Comparison of ENCODE assay signal across 8 mouse cellular contexts in the genomic region with DNA sequence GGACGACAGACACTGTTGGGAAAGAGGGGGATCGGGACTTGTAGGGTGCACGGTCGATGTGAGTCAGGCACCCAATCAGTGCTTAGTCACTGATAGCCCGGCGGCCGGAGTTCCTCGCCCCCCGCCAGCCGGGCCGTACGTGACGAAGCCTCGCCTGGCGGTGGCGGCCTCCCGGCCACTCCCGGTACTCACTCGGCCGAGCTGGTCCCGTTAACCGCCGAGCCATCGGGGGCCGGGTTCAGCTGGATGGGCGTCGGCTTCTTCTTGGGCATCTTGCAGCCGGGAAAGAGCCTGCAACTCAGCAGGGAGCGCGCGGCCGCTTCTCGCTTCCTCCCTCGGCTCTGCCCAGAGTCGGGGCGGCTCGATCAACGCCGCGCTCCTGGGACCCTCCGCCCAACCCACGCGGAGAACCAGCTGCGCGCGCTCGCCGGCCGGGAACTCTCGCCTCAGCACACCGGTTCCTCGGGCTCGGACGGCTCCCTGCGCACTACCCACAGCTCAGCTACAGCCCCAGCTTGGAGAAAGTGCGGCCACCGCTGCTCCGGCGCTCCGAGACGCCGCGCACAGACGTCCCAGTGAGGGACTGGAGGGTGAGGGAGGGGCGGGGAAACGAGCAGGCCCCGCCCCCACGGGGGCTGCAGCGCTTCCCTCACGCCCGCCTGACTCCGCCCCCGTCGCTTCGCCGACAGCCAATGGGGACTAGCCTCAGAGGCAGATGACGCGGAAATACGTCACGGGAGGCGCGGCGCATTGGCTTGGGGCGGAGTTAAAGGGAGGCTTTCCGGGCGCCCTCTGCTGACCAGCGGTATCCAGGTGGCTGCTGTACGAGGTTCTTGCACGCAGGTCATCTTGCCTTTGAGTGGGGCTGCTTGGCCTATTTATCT. TPM values are rescaled to one million over a fixed set of nuclear protein-coding genes. Genes with fewer than 3 reads are reported as not detected.
DNase-seq lines count a peak whose midpoint lies in the region; ATAC-seq and TF ChIP-seq lines count a peak whose summit lies in the region.

A gene (minus strand): TSS at position 611 of the 884 bp plus-strand sequence.

- TF ChIP-seq CTCF in ES-Bruce4 (IDR thresholded peaks at IDR 0.05; ENCODE audit: low read depth, low read length), result peak; percentile 69
- TF ChIP-seq CTCF in liver, postnatal 0 days (IDR thresholded peaks at IDR 0.05; ENCODE audit: low read depth), result peak; percentile 93

- H3K9me3 ChIP-seq in ES-Bruce4 (replicated peaks; ENCODE audit: control insufficient read depth, insufficient read depth, low read length, poor library complexity, severe bottlenecking), result no peaks in the 10 kb centered on the region
- no peaks in the 10 kb centered on the region for H3K9me3 ChIP-seq in forebrain, embryonic 13.5 days (replicated peaks)
- H3K9me3 ChIP-seq in liver, postnatal 0 days (ENCODE audit: low read length), result no peaks in the 10 kb centered on the region
- no peaks in the 10 kb centered on the region for H3K9me3 ChIP-seq in neural tube, embryonic 14.5 days (ENCODE audit: control insufficient read depth, low read length)

- H3K27ac ChIP-seq in ES-Bruce4 (ENCODE audit: insufficient read depth, low read length), result peak within 1 kb of the TSS; percentile 57
- peak within 1 kb of the TSS; percentile 88 for H3K27ac ChIP-seq in forebrain, embryonic 13.5 days
- peak within 1 kb of the TSS; percentile 87 for H3K27ac ChIP-seq in liver, postnatal 0 days (ENCODE audit: low read depth)
- peak within 1 kb of the TSS; percentile 88 for H3K27ac ChIP-seq in neural tube, embryonic 14.5 days (ENCODE audit: low read depth, low read length)

- intact Hi-C loops in heart, postnatal 10 days (cut with DNase I), result loop anchor here (1.0 to 2.0 kb wide), 2 partner anchors 20 to 74 kb away; a partner anchor contains a TSS

- DNase-seq in heart, postnatal 10 days, result peak; percentile 100
- DNase-seq in large intestine, adult 2 months (ENCODE audit: low read depth, low spot score), result peak; percentile 94
- DNase-seq in liver, postnatal 0 days, result peak; percentile 100
- peak; percentile 100 for DNase-seq in testis, postnatal 10 days (ENCODE audit: low spot score)

- H3K4me2 ChIP-seq in forebrain, embryonic 13.5 days, result peak within 1 kb of the TSS; percentile 95
- H3K4me2 ChIP-seq in liver, postnatal 0 days (ENCODE audit: low read depth, low read length), result peak within 1 kb of the TSS; percentile 96
- H3K4me2 ChIP-seq in neural tube, embryonic 14.5 days (ENCODE audit: low read depth, low read length), result peak within 1 kb of the TSS; percentile 80

- peak; percentile 97 for ATAC-seq in cerebellum, adult (ENCODE audit: insufficient number of reproducible peaks, low FRiP score, low TSS enrichment)
- peak; percentile 97 for ATAC-seq in forebrain, embryonic 13.5 days
- peak; percentile 96 for ATAC-seq in liver, postnatal 0 days
- peak; percentile 97 for ATAC-seq in neural tube, embryonic 14.5 days (ENCODE audit: low read depth)

- H3K4me1 ChIP-seq in ES-Bruce4 (ENCODE audit: control insufficient read depth, insufficient read depth, low read length), result no peaks in the 10 kb centered on the region
- peaks cover 22% of the 10 kb centered on the region for H3K4me1 ChIP-seq in forebrain, embryonic 13.5 days
- H3K4me1 ChIP-seq in liver, postnatal 0 days (ENCODE audit: insufficient read depth), result peaks cover 23% of the 10 kb centered on the region
- H3K4me1 ChIP-seq in neural tube, embryonic 14.5 days (ENCODE audit: control insufficient read depth, insufficient read depth, low read length), result peaks cover 9% of the 10 kb centered on the region

- WGBS in forebrain, embryonic 13.5 days, result under 1% methylated on average over 76 of the region's 89 CpGs
- WGBS in large intestine, adult 2 months, result under 1% methylated on average over 88 of the region's 89 CpGs
- WGBS in liver, postnatal 0 days (ENCODE audit: insufficient replicate concordance), result 3% methylated on average over 70 of the region's 89 CpGs
- under 1% methylated on average over 88 of the region's 89 CpGs for WGBS in neural tube, embryonic 14.5 days

- no peaks in the 10 kb centered on the region for H3K27me3 ChIP-seq in ES-Bruce4 (ENCODE audit: control insufficient read depth, insufficient read depth, low read length, poor library complexity, severe bottlenecking)
- no peaks in the 10 kb centered on the region for H3K27me3 ChIP-seq in forebrain, embryonic 13.5 days
- H3K27me3 ChIP-seq in liver, postnatal 0 days (ENCODE audit: insufficient read depth, low read length), result no peaks in the 10 kb centered on the region
- H3K27me3 ChIP-seq in neural tube, embryonic 14.5 days (ENCODE audit: control insufficient read depth, insufficient read depth, low read length), result no peaks in the 10 kb centered on the region

- peak within 1 kb of the TSS; percentile 81 for H3K9ac ChIP-seq in ES-Bruce4 (ENCODE audit: low read depth, poor library complexity, severe bottlenecking)
- H3K9ac ChIP-seq in forebrain, embryonic 13.5 days, result peak within 1 kb of the TSS; percentile 89
- peak within 1 kb of the TSS; percentile 83 for H3K9ac ChIP-seq in liver, postnatal 0 days (replicated peaks)
- peak within 1 kb of the TSS; percentile 72 for H3K9ac ChIP-seq in neural tube, embryonic 14.5 days (replicated peaks; ENCODE audit: low read depth, low read length)

- H3K4me3 ChIP-seq in ES-Bruce4 (ENCODE audit: low read depth, low read length), result peak within 1 kb of the TSS; percentile 93
- H3K4me3 ChIP-seq in forebrain, embryonic 13.5 days, result peak within 1 kb of the TSS; percentile 92
- H3K4me3 ChIP-seq in liver, postnatal 0 days (ENCODE audit: low read depth, low read length), result peak within 1 kb of the TSS; percentile 86
- peak within 1 kb of the TSS; percentile 86 for H3K4me3 ChIP-seq in neural tube, embryonic 14.5 days (ENCODE audit: low read depth, low read length)

- peaks cover 5% of the 10 kb centered on the region; the same call in 1 of the 2 replicates for H3K36me3 ChIP-seq in ES-Bruce4 (ENCODE audit: control insufficient read depth, insufficient read depth, low read length, poor library complexity, severe bottlenecking)
- 0 out of 2 replicates have a peak, but pooled peaks cover 3% of the 10 kb centered on the region for H3K36me3 ChIP-seq in forebrain, embryonic 13.5 days (ENCODE audit: poor library complexity, severe bottlenecking)
- H3K36me3 ChIP-seq in liver, postnatal 0 days (replicated peaks; ENCODE audit: insufficient read depth, low read length), result no peaks in the 10 kb centered on the region
- no peaks in the 10 kb centered on the region for H3K36me3 ChIP-seq in neural tube, embryonic 14.5 days (ENCODE audit: control insufficient read depth, insufficient read depth, low read length)

- no peak for TF ChIP-seq EP300 in ES-Bruce4 (IDR thresholded peaks at IDR 0.05; ENCODE audit: insufficient read depth, low read depth, low read length)
- TF ChIP-seq EP300 in liver, postnatal 0 days (IDR thresholded peaks at IDR 0.05; ENCODE audit: low read depth), result no peak

- peak; percentile 90 for TF ChIP-seq POLR2A in ES-Bruce4 (IDR thresholded peaks at IDR 0.05; ENCODE audit: insufficient read depth, low read length)

RNA-seq across cellular contexts. Expression of the gene that starts here (rescaled TPM):
- polyA plus RNA-seq in ES-Bruce4 (2011; ENCODE audit: insufficient read depth, insufficient read length, low read depth, missing spikeins), result 80.1 and 85.7 TPM in 2 replicates
- 40.3 and 42.6 TPM in 2 replicates for polyA plus RNA-seq in forebrain, embryonic 13.5 days (2015; fragmentation: Nextera tagmentation; extraction: Ambion mirVana)
- total RNA-seq in heart, postnatal 10 days (2021), result 10 to 100 TPM; 59.6 to 65.1 TPM
- 57.1 and 74.8 TPM in 2 replicates for polyA plus RNA-seq in large intestine, adult 2 months (2012; rRNA removed)
- 27.5 and 28.9 TPM in 2 replicates for polyA plus RNA-seq in liver, postnatal 0 days (2015; fragmentation: Nextera tagmentation; extraction: Ambion mirVana)
- polyA plus RNA-seq in neural tube, embryonic 14.5 days (2014; fragmentation: Nextera tagmentation; extraction: Ambion mirVana), result 59.7 and 61.5 TPM in 2 replicates

Comparison
In these comparisons a context has a peak if more than half of its experiments do, and no peak if none do; other contexts are left out.
1. Peak in every context shown above with its lines: DNase-seq, ATAC-seq, H3K4me3 ChIP-seq and H3K27ac ChIP-seq.